Mouse (Mus musculus) effector memory CD4-positive, alpha-beta T cell, adult 7 months (primary cell): ENCODE measurements around the gene Mthfr. TPM values are rescaled to one million over a fixed set of nuclear protein-coding genes. Genes with fewer than 3 reads are reported as not detected.

ENCODE experiments used
- polyA plus RNA-seq: library from polyadenylated mRNA; unstranded; fragments of 100-300 nt; shearing (Covaris generic); gene quantifications from one replicate; pipeline ENCODE4 v1.2.1, GENCODE M21; 2017

The Mthfr gene
- 20.9 TPM for polyA plus RNA-seq

DNA sequence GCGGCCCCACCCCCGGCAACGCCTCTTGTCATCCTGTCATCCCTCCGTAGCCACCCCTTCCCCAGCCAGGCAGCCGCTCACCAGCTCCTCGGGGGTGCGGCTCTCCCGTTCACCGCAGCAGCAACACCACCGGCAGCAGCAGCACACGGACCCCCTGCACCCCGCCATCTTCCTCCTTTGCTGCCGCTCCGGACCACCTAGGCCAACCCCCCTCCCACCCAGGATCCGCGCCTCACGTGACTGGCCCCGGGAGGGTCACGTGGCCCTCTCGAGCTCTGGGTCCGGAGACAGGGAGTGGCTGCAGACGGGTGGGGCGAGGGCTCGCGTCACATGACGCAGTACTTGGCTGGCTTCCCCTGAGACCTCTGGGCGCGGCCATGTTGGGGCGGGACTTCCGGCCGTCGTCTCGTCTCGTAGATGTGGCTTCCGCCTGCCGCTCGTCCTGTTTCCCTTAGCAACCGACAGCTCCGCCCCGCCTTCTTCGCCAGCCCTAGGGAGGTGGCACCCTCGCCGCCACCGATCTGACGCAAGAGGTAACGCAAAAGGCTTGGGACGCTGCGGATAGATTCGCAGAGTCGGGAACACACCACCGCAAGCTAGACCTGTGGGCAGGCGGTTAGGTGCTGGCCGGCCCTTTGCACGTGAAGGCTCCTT, at the start of gene Mthfr, which contains the start of gene Clcn6:
Gene Mthfr (plus strand): TSS at position 478 of the 654 bp plus-strand sequence.
Gene Clcn6 (minus strand): TSS at position 222 of the 654 bp plus-strand sequence.

DNA sequence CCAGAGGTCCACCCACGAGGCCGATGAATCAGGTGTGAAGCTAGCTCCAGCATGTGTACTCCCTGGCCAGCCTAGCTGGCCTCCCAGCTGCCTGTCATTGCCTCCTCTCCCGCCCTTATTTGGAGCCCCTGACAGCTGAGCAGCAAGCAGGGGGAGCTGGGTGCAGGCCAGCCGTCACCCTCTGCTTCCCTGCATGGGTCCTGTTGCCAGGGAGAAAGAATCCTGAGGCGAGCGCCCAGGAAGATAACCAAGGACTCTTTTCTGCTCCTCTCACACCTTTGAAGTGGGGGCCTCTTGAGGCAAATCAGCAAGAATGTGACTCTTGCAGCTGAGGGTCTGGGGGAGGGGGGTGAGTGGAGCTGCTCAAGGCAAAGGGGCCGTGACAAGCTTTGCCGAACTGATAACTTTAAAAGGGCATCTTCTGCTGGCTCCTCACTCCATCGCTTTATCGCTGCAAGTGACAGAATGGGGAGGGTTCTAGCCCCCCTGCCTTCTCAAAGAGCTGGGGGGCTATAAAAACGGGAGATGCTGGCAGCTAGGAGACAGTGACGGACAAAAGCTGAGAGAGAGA, 38.6 kb upstream of the Mthfr start, which contains the start of gene Nppa:
Gene Nppa (plus strand): TSS at position 521 of the 571 bp plus-strand sequence.

DNA sequence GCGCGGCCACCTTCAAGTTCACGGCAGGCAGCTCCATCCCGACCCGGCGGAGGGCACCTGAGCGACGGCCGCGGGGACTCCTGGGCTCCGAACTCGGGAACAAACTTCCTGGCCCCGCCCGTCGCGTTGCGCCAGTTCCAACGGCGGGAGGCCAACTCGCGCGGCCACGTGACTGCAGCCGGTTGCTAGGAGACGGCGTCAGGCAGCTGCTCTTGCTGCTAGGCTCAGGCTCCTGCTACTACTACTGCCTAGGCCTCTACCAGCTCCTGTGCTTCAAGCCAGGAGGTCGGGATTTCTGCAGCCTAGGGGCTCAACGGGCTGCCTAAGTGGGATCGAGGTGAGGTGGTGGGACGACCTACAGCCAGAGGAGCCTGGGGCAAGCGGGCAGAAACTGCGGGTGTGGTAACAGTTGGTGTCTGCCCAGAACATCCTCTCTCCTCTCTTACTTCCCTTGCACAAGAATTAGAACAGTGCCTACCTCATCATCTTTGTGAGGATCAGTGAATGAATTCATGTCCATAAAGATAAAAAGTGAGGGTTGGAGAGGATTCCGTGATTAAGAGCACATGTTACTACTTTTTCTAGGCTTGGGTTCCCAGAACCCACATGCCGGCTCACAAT, 49.1 kb downstream of the Mthfr start, which contains the start of gene Agtrap:
Gene Agtrap (minus strand): TSS at position 125 of the 621 bp plus-strand sequence.

Other genes starting within 250 kb of the Mthfr start
- gene Zfp984, start 229.3 kb upstream of the Mthfr start, polyA plus RNA-seq, result 13.6 TPM
- gene Zfp933, start 190.7 kb upstream of the Mthfr start, polyA plus RNA-seq, result 10.0 TPM
- gene Miip, start 170.3 kb upstream of the Mthfr start, polyA plus RNA-seq, result 76.7 TPM
- gene Fv1, start 170.1 kb upstream of the Mthfr start, polyA plus RNA-seq, result 4.8 TPM
- gene Mfn2, start 134.4 kb upstream of the Mthfr start, polyA plus RNA-seq, result 31.8 TPM
- gene Plod1, start 102.3 kb upstream of the Mthfr start, polyA plus RNA-seq, result 3.9 TPM
- gene 2510039O18Rik, start 98.2 kb upstream of the Mthfr start, polyA plus RNA-seq, result 90.3 TPM
- not detected for gene Nppb, start 53.3 kb upstream of the Mthfr start, polyA plus RNA-seq
- gene Nppa, start 38.4 kb upstream of the Mthfr start, polyA plus RNA-seq, result not detected
- gene Clcn6, start 256 bp upstream of the Mthfr start, polyA plus RNA-seq, result 6.4 TPM
- 15.3 TPM for gene Agtrap, start 49.0 kb downstream of the Mthfr start, polyA plus RNA-seq
- 44.2 TPM for gene Mad2l2, start 91.3 kb downstream of the Mthfr start, polyA plus RNA-seq
- not detected for gene Draxin, start 91.6 kb downstream of the Mthfr start, polyA plus RNA-seq
- 26.9 TPM for gene Fbxo6, start 113.1 kb downstream of the Mthfr start, polyA plus RNA-seq
- 2.2 TPM for gene Fbxo44, start 121.4 kb downstream of the Mthfr start, polyA plus RNA-seq
- not detected for gene Fbxo2, start 121.5 kb downstream of the Mthfr start, polyA plus RNA-seq
- not detected for gene Disp3, start 248.9 kb downstream of the Mthfr start, polyA plus RNA-seq